Mouse (Mus musculus): ENCODE measurements around the gene Tcp11.

Tcp11 gene

GRCm38 (mm10) chr17:28040620-28041019 is 39.8 kb downstream of the Tcp11 start:
- no peak for DNase-seq (ENCODE audit: low read depth, low spot score)

DNA sequence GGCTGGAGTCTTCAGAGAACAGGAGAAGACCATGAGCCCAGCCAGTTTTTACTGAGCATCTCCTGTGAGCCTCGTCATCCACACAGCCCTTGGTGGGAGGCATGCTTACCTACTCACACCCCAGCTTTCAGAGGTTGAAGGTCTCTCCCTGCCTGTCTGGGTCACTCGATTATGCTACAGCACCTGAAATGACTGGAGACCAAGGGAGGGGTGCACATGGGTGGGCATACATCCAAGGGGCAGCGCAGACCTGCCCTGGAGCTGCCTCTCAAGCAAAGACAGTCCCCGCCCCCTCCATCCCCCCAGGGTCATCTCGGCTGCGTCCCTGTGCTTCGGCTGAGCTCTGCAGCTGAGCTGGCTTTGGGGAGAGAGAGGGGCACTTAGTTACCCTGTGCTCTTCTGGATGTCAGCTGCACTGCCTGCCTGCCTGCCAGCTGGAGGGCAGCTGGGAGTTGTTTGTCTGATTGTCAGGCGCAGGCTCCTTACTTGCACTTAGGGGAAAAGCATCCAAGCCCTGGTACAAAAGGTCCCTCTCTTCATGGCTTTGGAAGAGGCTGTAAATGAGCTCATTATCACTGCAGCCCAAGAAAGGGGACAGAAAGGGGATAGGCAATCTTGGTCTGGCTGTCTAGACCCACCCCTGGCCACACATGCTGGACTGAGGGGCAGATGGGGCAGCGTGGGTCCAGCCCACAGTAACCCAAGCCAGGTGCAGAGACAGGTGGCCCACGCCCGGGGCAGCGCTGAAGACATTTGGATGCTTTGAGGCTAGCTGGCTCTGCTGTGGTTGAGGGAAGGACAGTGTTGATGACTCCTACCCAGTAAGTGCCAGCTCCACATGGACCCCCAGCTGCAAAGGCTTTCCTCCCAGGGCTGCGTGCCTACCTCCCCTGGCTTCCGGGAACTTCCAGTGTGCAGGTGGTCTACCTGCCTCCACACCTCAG is 43.4 kb downstream of the Tcp11 start:
- DNase-seq (ENCODE audit: low read depth, low spot score): no peak

- DNase-seq (ENCODE audit: low read depth, low spot score): no peak
These were observed 45.5 kb downstream of the Tcp11 start for GRCm38 (mm10) chr17:28034986-28035385.

DNA sequence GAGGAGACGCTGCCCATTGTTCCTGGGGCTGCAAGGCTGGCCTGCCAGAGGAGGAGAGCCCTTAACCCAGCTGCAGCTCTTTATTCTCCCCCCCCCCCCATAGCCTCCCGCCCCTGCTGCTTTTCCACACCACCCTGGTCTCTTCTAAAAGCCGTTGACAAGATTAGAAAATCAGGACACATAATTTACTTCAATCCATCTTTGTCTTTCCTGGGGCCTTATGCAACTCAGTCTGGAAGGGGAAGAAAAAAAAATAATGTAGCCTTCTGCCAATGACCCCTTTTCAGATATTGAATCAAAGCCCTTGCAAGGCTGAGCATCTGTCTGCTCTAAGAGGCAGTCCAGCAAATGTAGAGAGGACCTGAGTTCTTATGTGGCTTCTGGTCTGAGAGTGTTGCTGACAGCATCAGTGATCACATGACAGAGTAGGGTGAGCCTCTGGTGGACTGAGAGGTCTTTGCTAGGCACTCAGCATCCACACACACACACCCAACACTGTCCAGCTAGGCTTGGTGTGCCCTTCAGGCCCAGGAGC is 47.3 kb downstream of the Tcp11 start:
- DNase-seq (ENCODE audit: low read depth, low spot score): no peak

- no peak for DNase-seq (ENCODE audit: low read depth, low spot score)
These were observed 48.2 kb downstream of the Tcp11 start for GRCm38 (mm10) chr17:28032219-28032618.

- DNase-seq (ENCODE audit: low read depth, low spot score): no peak
These were observed 49.0 kb downstream of the Tcp11 start for GRCm38 (mm10) chr17:28031281-28031941.

DNA sequence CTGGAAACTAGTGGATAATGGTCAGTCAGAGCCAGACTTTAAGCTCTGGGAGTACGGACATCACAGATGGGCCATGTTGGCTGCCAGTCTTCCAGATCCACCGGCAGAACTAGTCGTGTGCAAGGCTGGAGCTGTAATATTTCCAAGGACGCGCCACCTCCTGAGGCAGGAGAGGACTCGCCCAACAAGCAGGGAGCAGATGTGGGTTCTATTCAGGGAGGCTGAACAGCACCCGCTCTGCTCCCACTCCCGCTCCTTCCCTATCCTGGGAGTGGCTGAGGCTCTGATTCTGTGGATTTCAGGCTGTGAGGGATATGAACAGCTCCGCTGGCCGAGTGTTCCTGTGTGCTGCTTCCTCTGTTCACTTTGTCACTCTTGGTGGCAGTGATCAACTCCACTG is 50.0 kb downstream of the Tcp11 start:
- DNase-seq (ENCODE audit: low read depth, low spot score): no peak

DNA sequence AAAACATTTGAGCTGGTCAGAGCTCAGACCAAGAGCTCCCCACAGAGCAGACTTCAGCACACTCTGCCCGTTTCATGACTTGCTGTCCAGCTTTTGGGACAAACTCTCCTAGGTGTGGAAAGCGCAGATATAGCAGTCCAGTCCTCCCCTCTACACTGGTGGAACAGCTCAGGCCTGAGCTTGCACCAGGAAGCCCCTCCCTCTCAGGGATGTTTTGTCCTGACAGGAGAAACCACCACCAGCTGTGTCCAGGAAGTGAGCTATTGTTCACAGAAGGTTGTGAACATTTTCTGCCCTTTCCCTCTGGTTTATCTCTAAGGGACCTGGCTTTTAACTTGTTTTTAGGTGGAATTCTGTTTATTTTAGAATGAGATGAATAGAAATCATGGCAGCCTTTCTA is 51.1 kb downstream of the Tcp11 start:
- DNase-seq (ENCODE audit: low read depth, low spot score): no peak

DNA sequence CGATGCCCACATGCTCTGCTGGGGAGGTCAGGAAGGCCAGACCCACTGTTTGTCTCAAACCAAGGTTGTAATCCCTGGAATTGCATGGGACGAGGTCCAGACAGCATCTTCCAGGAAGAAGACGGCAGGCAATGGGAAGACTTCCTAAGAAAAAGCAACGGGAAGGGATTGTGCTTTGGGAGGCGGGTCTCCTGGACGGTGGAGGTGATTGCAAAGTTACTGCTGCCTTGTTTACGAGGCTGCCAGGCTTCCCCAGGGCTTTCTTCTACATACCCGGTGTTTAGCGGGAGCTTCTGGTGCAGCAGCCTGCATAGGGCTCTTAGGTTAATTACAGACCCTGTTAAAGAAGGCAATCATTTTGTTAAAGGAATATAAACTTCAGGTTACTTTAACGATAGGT is 52.2 kb downstream of the Tcp11 start:
- DNase-seq (ENCODE audit: low read depth, low spot score): no peak

- DNase-seq (ENCODE audit: low read depth, low spot score): no peak
These were observed 53.2 kb downstream of the Tcp11 start for GRCm38 (mm10) chr17:28027197-28027596.

- no peak for DNase-seq (ENCODE audit: low read depth, low spot score)
These were observed 54.1 kb downstream of the Tcp11 start for GRCm38 (mm10) chr17:28026111-28026872.

DNA sequence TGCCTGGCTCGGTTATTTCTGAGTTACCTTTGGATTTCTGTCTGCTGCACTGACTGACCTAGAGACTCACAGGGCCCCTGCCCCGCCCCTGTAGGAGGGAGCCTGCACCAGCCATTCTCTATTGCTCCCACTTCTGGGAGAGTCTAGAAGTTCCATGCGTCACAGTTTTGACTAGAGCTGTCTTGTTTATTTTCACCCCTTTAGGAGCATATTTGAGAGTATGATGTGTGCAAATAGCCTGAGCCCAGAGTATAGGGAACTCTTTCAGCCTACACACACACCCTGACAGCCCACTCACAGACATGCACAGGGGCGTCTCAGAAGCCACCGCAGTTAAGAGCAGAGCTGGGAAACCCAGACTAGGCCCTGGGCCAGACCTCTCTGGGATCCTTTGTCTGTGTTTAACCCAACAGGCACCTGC is 54.9 kb downstream of the Tcp11 start:
- no peak for DNase-seq (ENCODE audit: low read depth, low spot score)

GRCm38 (mm10) chr17:28022854-28023655 is 57.4 kb downstream of the Tcp11 start:
- no peak for DNase-seq (ENCODE audit: low read depth, low spot score)

DNA sequence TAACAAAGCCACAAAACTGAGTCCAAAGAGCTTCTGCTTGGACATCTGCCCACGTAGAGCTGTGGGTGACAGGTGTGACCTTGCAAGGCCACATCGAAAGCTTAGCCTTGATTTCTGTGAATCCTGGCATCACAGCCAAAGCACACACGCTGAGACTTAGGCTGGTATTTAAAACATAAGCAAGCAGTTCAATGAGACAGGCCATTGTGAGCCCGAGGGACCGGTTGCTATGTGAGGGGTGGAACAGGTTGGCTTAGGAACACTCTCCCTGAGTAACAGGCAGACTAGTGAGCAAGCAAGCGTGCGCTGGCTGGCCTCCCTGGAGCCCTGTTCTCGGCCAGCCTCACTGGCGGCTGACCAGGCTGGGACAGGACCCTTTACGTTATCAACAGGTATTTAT is 58.5 kb downstream of the Tcp11 start:
- no peak for DNase-seq (ENCODE audit: low read depth, low spot score)

DNA sequence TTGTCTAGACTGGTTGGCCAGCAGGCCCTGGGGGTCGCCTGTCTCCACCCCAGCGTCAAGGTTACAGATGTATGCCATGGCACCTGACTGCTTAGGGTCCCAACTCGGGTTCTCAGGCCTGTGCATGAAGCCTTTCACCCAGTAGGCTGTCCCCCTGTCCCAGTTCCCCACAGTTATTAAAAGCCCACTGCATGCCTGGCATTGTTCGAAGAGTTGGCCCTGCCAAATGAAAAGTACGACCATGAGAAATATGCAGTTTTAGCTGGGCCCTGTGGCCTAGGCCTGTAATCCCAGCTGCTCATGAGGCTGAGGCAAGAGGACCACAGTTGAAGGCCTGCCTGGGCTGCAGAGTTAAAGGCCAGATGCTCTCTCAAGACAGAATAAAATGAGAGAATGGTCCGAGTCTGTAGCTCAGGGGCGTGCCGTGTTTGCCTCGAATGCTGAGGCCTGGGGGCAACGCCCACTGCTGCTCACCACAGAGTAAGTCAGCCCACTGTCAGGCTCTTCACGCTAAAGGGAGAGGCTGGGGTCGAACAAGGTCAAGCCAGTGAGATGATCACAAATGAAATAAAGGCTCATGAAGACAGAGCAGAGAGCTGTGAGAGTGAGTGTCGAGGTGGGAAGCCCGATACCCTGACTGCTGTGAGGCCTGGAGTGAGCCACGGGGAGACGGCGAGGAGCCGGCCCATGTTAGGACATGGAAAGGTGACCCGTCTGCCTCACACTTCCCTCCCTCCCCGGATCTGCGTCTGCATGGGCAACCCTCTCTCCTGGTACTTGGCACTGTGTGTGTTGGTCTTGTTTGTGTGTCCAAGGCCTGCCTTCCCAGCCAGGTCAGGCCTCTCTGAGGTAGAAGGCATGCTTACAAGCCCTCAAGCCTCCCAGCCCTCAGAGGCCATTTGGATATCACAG is 60.4 kb downstream of the Tcp11 start:
- no peak for DNase-seq (ENCODE audit: low read depth, low spot score)

DNA sequence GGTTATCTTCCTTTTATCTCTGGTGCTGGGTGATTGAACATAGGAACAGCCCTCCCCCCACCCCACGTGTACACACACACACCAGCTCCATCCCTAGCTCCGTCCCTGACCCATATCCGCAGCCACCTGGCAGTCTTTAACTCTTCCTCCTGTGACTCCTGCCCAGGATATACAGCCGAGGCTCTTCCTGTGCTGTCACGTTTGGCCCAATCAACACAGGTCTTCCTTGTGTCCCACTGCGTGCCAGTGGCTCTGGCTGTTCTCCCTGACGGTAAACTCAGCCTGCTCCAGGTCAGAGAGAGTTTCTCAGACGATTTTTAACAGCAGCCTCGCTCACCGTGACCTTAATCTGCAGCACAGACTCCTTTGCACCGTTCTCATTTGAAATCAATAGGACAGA is 61.7 kb downstream of the Tcp11 start:
- no peak for DNase-seq (ENCODE audit: low read depth, low spot score)

- DNase-seq (ENCODE audit: low read depth, low spot score): no peak
These were observed 62.1 kb downstream of the Tcp11 start for GRCm38 (mm10) chr17:28018344-28018743.
